Comparison of ENCODE assay signal across 18 mouse cellular contexts in the genomic region with DNA sequence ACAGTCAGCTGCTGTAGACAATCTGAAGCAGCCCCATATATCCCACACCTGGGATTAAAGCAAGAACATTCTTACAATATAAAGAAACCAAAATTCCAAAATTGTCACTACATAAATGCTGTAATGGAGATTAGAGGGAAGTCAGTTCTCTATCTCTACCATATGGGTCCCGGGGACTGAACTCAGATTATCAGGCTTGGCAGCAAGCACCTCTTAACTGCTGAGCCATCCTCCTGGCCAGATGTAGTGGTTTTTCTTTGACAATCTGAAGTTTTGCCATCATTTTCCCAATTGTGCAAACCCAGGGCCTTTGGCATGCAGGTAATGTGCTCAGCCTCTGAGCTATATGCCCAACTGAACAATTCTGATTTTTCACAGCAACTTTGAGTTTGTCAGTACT. TPM values are rescaled to one million over a fixed set of nuclear protein-coding genes. Genes with fewer than 3 reads are reported as not detected.
"Had no signal": no experiment of that assay in that cellular context is flagged by ENCODE, and none has a peak within 500 bp of the region (broad histone marks: within the 10 kb centered on the region; RNA-seq: fewer than 3 reads in every experiment).

No protein-coding gene starts in this region.

- H3K4me3 ChIP-seq: neural tube, embryonic 15.5 days; stomach, embryonic 15.5 days had no signal

- H3K27me3 ChIP-seq: neural tube, embryonic 15.5 days; stomach, embryonic 15.5 days had no signal

- H3K27ac ChIP-seq: neural tube, embryonic 15.5 days; stomach, embryonic 15.5 days; stomach, postnatal 0 days had no signal

- H3K9me3 ChIP-seq: neural tube, embryonic 15.5 days; stomach, embryonic 15.5 days had no signal

- H3K9ac ChIP-seq: neural tube, embryonic 15.5 days; stomach, embryonic 15.5 days had no signal

- DNase-seq: retina, postnatal 1 day; right cerebral cortex, adult 18-20 months; right cerebral cortex, postnatal 14 days; right cerebral cortex, postnatal 25 days; right cerebral cortex, postnatal 4 days; spleen, adult 18-20 months; thymus, adult 18-20 months; thymus, adult 2 months; thymus, postnatal 14 days; thymus, postnatal 25 days; thymus, postnatal 36 days; thymus, postnatal 4 days had no signal

- H3K4me1 ChIP-seq: neural tube, embryonic 15.5 days; stomach, embryonic 15.5 days had no signal

- H3K4me2 ChIP-seq: neural tube, embryonic 15.5 days; stomach, embryonic 15.5 days had no signal

RNA-seq across cellular contexts. Expression of a gene that starts 16.0 kb away (rescaled TPM):
- total RNA-seq: neutrophil, adult 5-6 weeks had no signal

RNA-seq across cellular contexts. Expression of a gene that starts 55.7 kb away (rescaled TPM):
- polyA plus RNA-seq: small intestine, adult 2 months; thymus, postnatal 0 days had no signal
